Comparison of ENCODE assay signal across 25 mouse cellular contexts in genomic region chr14:111683543-111683942, GRCm38 (mm10). TPM values are rescaled to one million over a fixed set of nuclear protein-coding genes. Genes with fewer than 3 reads are reported as not detected.
DNase-seq lines count a peak whose midpoint lies in the region; ATAC-seq and TF ChIP-seq lines count a peak whose summit lies in the region.
"Had no signal": no experiment of that assay in that cellular context is flagged by ENCODE, and none has a peak within 500 bp of the region (broad histone marks: within the 10 kb centered on the region; RNA-seq: fewer than 3 reads in every experiment).

No protein-coding gene starts in this region.

- no peak for TF ChIP-seq POLR2A in MEL (IDR thresholded peaks at IDR 0.05; ENCODE audit: control insufficient read depth in 1 of 2, insufficient read depth in 1 of 2, low read depth in 1 of 2, low read length in 2 of 2, poor library complexity in 1 of 2)

- H3K27me3 ChIP-seq in forebrain, postnatal 0 days (ENCODE audit: insufficient read depth, low read length), result no peaks in the 10 kb centered on the region
- H3K27me3 ChIP-seq in forebrain, embryonic 15.5 days, result no peaks in the 10 kb centered on the region
- peaks cover 29% of the 10 kb centered on the region for H3K27me3 ChIP-seq in lung, embryonic 14.5 days (ENCODE audit: insufficient read depth, low read length)
- H3K27me3 ChIP-seq in midbrain, postnatal 0 days (ENCODE audit: insufficient read depth, low read length), result no peaks in the 10 kb centered on the region
- H3K27me3 ChIP-seq in midbrain, embryonic 15.5 days (replicated peaks), result no peaks in the 10 kb centered on the region
- no peaks in the 10 kb centered on the region for H3K27me3 ChIP-seq in MEL (ENCODE audit: control insufficient read depth in 1 of 2, insufficient read depth in 2 of 2, low read length in 2 of 2)

- 41% methylated on average over 4 of the region's 4 CpGs for WGBS in forebrain, postnatal 0 days
- WGBS in forebrain, embryonic 15.5 days, result 52% methylated on average over 4 of the region's 4 CpGs
- 65% methylated on average over 4 of the region's 4 CpGs for WGBS in lung, embryonic 14.5 days
- 70% methylated on average over 4 of the region's 4 CpGs for WGBS in midbrain, postnatal 0 days
- 79% methylated on average over 4 of the region's 4 CpGs for WGBS in midbrain, embryonic 15.5 days

- no peaks in the 10 kb centered on the region for H3K9me3 ChIP-seq in forebrain, postnatal 0 days (ENCODE audit: low read length)
- no peaks in the 10 kb centered on the region for H3K9me3 ChIP-seq in forebrain, embryonic 15.5 days
- no peaks in the 10 kb centered on the region for H3K9me3 ChIP-seq in lung, embryonic 14.5 days (ENCODE audit: low read depth, low read length)
- H3K9me3 ChIP-seq in midbrain, postnatal 0 days (ENCODE audit: low read length), result no peaks in the 10 kb centered on the region
- no peaks in the 10 kb centered on the region for H3K9me3 ChIP-seq in midbrain, embryonic 15.5 days
- no peaks in the 10 kb centered on the region for H3K9me3 ChIP-seq in MEL (replicated peaks; ENCODE audit: insufficient read depth, low read length)
- H3K9me3 ChIP-seq: forebrain, embryonic 10.5 days; forebrain, embryonic 13.5 days; heart, embryonic 13.5 days; hindbrain, embryonic 13.5 days had no signal

- H3K4me3 ChIP-seq in forebrain, postnatal 0 days (ENCODE audit: low read depth, low read length), result no peak overlapping the region
- H3K4me3 ChIP-seq in forebrain, embryonic 15.5 days, result no peak overlapping the region
- no peak overlapping the region for H3K4me3 ChIP-seq in lung, embryonic 14.5 days (ENCODE audit: low read depth, low read length)
- no peak overlapping the region for H3K4me3 ChIP-seq in midbrain, postnatal 0 days (ENCODE audit: low read depth, low read length)
- no peak overlapping the region for H3K4me3 ChIP-seq in midbrain, embryonic 15.5 days
- H3K4me3 ChIP-seq in MEL (ENCODE audit: control insufficient read depth in 1 of 2, insufficient read depth in 1 of 2, low read depth in 2 of 2, low read length in 2 of 2), result no peak overlapping the region
- no peak overlapping the region for H3K4me3 ChIP-seq in layer of hippocampus, adult 2 months
- H3K4me3 ChIP-seq: forebrain, embryonic 10.5 days; forebrain, embryonic 13.5 days; heart, embryonic 13.5 days; hindbrain, embryonic 13.5 days had no signal

- H3K79me2 ChIP-seq in MEL (ENCODE audit: control insufficient read depth, insufficient read depth, low read length, poor library complexity), result no peaks in the 10 kb centered on the region

- H3K27ac ChIP-seq in forebrain, postnatal 0 days (ENCODE audit: low read depth, low read length), result no peak overlapping the region
- no peak overlapping the region for H3K27ac ChIP-seq in forebrain, embryonic 15.5 days (replicated peaks)
- H3K27ac ChIP-seq in lung, embryonic 14.5 days (ENCODE audit: low read depth), result no peak overlapping the region
- H3K27ac ChIP-seq in midbrain, postnatal 0 days (ENCODE audit: low read depth, low read length), result no peak overlapping the region
- H3K27ac ChIP-seq in midbrain, embryonic 15.5 days, result no peak overlapping the region
- no peak overlapping the region for H3K27ac ChIP-seq in MEL (ENCODE audit: control insufficient read depth, low read depth, low read length)
- H3K27ac ChIP-seq in layer of hippocampus, adult 2 months, result no peak overlapping the region
- H3K27ac ChIP-seq: forebrain, embryonic 10.5 days; forebrain, embryonic 13.5 days; heart, embryonic 13.5 days; hindbrain, embryonic 13.5 days had no signal

- TF ChIP-seq EP300 in MEL (IDR thresholded peaks at IDR 0.05; ENCODE audit: low read depth in 1 of 2, low read length in 2 of 2), result no peak

- no peak overlapping the region for H3K4me2 ChIP-seq in forebrain, postnatal 0 days (ENCODE audit: low read depth)
- no peak overlapping the region for H3K4me2 ChIP-seq in forebrain, embryonic 15.5 days (replicated peaks)
- H3K4me2 ChIP-seq in lung, embryonic 14.5 days, result no peak overlapping the region
- no peak overlapping the region for H3K4me2 ChIP-seq in midbrain, postnatal 0 days (ENCODE audit: low read depth, low read length, poor library complexity, severe bottlenecking)
- H3K4me2 ChIP-seq in midbrain, embryonic 15.5 days, result no peak overlapping the region
- H3K4me2 ChIP-seq: forebrain, embryonic 13.5 days; heart, embryonic 13.5 days; hindbrain, embryonic 13.5 days had no signal

- no peak for ATAC-seq in forebrain, postnatal 0 days
- ATAC-seq in forebrain, embryonic 15.5 days (replicated peaks), result no peak
- no peak for ATAC-seq in lung, embryonic 14.5 days (ENCODE audit: insufficient read depth)
- ATAC-seq in midbrain, postnatal 0 days (ENCODE audit: low FRiP score), result no peak
- no peak for ATAC-seq in midbrain, embryonic 15.5 days (replicated peaks)
- ATAC-seq: CD4-positive, CD25-positive, alpha-beta regulatory T cell, adult 4 months; forebrain, embryonic 13.5 days; hindbrain, embryonic 16.5 days; inflammation-experienced regulatory T-cells, adult 6 months; intestine, embryonic 16.5 days had no signal

- TF ChIP-seq CTCF in forebrain, postnatal 0 days (IDR thresholded peaks at IDR 0.05; ENCODE audit: low read depth), result no peak
- no peak for TF ChIP-seq CTCF in lung, embryonic 14.5 days (IDR thresholded peaks at IDR 0.05; ENCODE audit: low read depth)
- TF ChIP-seq CTCF in midbrain, postnatal 0 days (IDR thresholded peaks at IDR 0.05), result peak; percentile 48
- peak in 1 of 3 experiments; percentile 29; a peak in 2 of 6 replicates for TF ChIP-seq CTCF in MEL (IDR thresholded peaks at IDR 0.05 in 2 of 3, conservative IDR thresholded peaks at IDR 0.05 in 1 of 3; ENCODE audit: control insufficient read depth in 1 of 3, insufficient read depth in 1 of 3, low read depth in 2 of 3, low read length in 3 of 3, poor library complexity in 1 of 3, severe bottlenecking in 1 of 3)
- TF ChIP-seq CTCF in layer of hippocampus, adult 2 months (conservative IDR thresholded peaks at IDR 0.05), result no peak

- DNase-seq in forebrain, postnatal 0 days, result peak; percentile 38
- DNase-seq in lung, embryonic 14.5 days, result peak; percentile 22
- no peak for DNase-seq in lung, postnatal 10 days
- DNase-seq in midbrain, postnatal 0 days (ENCODE audit: low spot score), result no peak
- peak; percentile 65 for DNase-seq in MEL (ENCODE audit: low read depth, low spot score)
- DNase-seq in layer of hippocampus, adult 2 months (ENCODE audit: low spot score in 2 of 2), result no peak
- DNase-seq: adrenal gland, postnatal 10 days; adrenal gland, postnatal 36 days; cerebellum, adult 11 months; cerebellum, adult 8-10 months; cerebellum, postnatal 14 days; gastrocnemius, postnatal 25 days; heart, adult 18-20 months had no signal

- no peaks in the 10 kb centered on the region for H3K4me1 ChIP-seq in forebrain, postnatal 0 days (ENCODE audit: insufficient read depth)
- H3K4me1 ChIP-seq in forebrain, embryonic 15.5 days, result peaks cover 17% of the 10 kb centered on the region
- H3K4me1 ChIP-seq in lung, embryonic 14.5 days (ENCODE audit: insufficient read depth), result no peaks in the 10 kb centered on the region
- no peaks in the 10 kb centered on the region for H3K4me1 ChIP-seq in midbrain, postnatal 0 days (ENCODE audit: insufficient read depth, low read length)
- peaks cover 19% of the 10 kb centered on the region for H3K4me1 ChIP-seq in midbrain, embryonic 15.5 days
- H3K4me1 ChIP-seq in MEL (ENCODE audit: control insufficient read depth in 1 of 2, insufficient read depth in 2 of 2, low read length in 2 of 2), result no peaks in the 10 kb centered on the region

- TF ChIP-seq RAD21 in MEL (IDR thresholded peaks at IDR 0.05; ENCODE audit: low read depth, low read length), result peak; percentile 47

- no peaks in the 10 kb centered on the region for H3K36me3 ChIP-seq in forebrain, postnatal 0 days (ENCODE audit: insufficient read depth)
- peaks cover 3% of the 10 kb centered on the region; the same call in 1 of the 2 replicates for H3K36me3 ChIP-seq in forebrain, embryonic 15.5 days
- H3K36me3 ChIP-seq in lung, embryonic 14.5 days (ENCODE audit: insufficient read depth), result no peaks in the 10 kb centered on the region
- H3K36me3 ChIP-seq in midbrain, postnatal 0 days (ENCODE audit: insufficient read depth, low read length), result peaks cover 4% of the 10 kb centered on the region; the same call in 1 of the 2 replicates
- H3K36me3 ChIP-seq in midbrain, embryonic 15.5 days (replicated peaks), result no peaks in the 10 kb centered on the region
- no peaks in the 10 kb centered on the region for H3K36me3 ChIP-seq in MEL (ENCODE audit: control insufficient read depth in 1 of 2, insufficient read depth in 2 of 2, low read length in 2 of 2)
- H3K36me3 ChIP-seq: heart, embryonic 13.5 days had no signal

- H3K9ac ChIP-seq in forebrain, postnatal 0 days, result no peak overlapping the region
- H3K9ac ChIP-seq in forebrain, embryonic 15.5 days (replicated peaks), result no peak overlapping the region
- no peak overlapping the region for H3K9ac ChIP-seq in lung, embryonic 14.5 days
- H3K9ac ChIP-seq in midbrain, postnatal 0 days (replicated peaks; ENCODE audit: low read length, poor library complexity, severe bottlenecking), result no peak overlapping the region
- no peak overlapping the region for H3K9ac ChIP-seq in midbrain, embryonic 15.5 days
- no peak overlapping the region for H3K9ac ChIP-seq in MEL (ENCODE audit: control insufficient read depth, low read depth, low read length, poor library complexity, severe bottlenecking)
- H3K9ac ChIP-seq: forebrain, embryonic 13.5 days; heart, embryonic 13.5 days; hindbrain, embryonic 13.5 days had no signal

TF ChIP-seq in MEL, 35 proteins besides CTCF, POLR2A, EP300 and RAD21:
- TF ChIP-seq BHLHE40 (IDR thresholded peaks at IDR 0.05; ENCODE audit: borderline replicate concordance, low read depth, low read length), result no peak
- peak; percentile 34 for TF ChIP-seq SMC3 (IDR thresholded peaks at IDR 0.05; ENCODE audit: low read depth, low read length)
- no peak for TF ChIP-seq USF1 (IDR thresholded peaks at IDR 0.05; ENCODE audit: low read depth, low read length)
TF ChIP-seq in MEL: peak in this region for 1.

RNA-seq across cellular contexts. Expression of gene Slitrk5, which starts 8.6 kb away (rescaled TPM):
- 42.6 and 43.6 TPM in 2 replicates for total RNA-seq in forebrain, postnatal 0 days (2014; rRNA removed)
- polyA plus RNA-seq in forebrain, postnatal 0 days (2015; fragmentation: Nextera tagmentation; extraction: Ambion mirVana), result 21.8 and 27.3 TPM in 2 replicates
- polyA plus RNA-seq in forebrain, embryonic 15.5 days (2015; fragmentation: Nextera tagmentation; extraction: Ambion mirVana), result 22.9 and 24.2 TPM in 2 replicates
- 0.47 and 1.1 TPM in 2 replicates for polyA plus RNA-seq in lung, embryonic 14.5 days (2014; fragmentation: Nextera tagmentation; extraction: Ambion mirVana)
- 55.0 and 55.5 TPM in 2 replicates for total RNA-seq in midbrain, postnatal 0 days (2014; rRNA removed)
- 30.4 and 31.0 TPM in 2 replicates for polyA plus RNA-seq in midbrain, postnatal 0 days (2015; fragmentation: Nextera tagmentation; extraction: Ambion mirVana)
- 31.8 and 35.1 TPM in 2 replicates for polyA plus RNA-seq in midbrain, embryonic 15.5 days (2015; fragmentation: Nextera tagmentation; extraction: Ambion mirVana)
- total RNA-seq in MEL (2012; rRNA removed), result not detected in 2 replicates
- not detected for polyA plus RNA-seq in MEL (2012; ENCODE audit: insufficient read depth in 1 of 2, insufficient read length in 2 of 2, low read depth in 1 of 2, low replicate concordance in 2 of 2, missing spikeins in 1 of 2)
- total RNA-seq in layer of hippocampus, adult 2 months (2021), result 100 to 1,000 TPM; 107 to 111 TPM
- total RNA-seq: heart, postnatal 25 days; hematopoietic stem cell, adult 5-6 weeks had no signal
- polyA plus RNA-seq: CD4-positive, CD25-positive, alpha-beta regulatory T cell, adult 4 months; inflammation-experienced regulatory T-cells, adult 6 months had no signal

Comparison
In these comparisons a context has a peak if more than half of its experiments do, and no peak if none do; other contexts are left out.
1. DNase-seq: peak in forebrain, postnatal 0 days (single experiment), lung, embryonic 14.5 days (single experiment) and MEL (single experiment); none in lung, postnatal 10 days (single experiment), midbrain, postnatal 0 days (single experiment) and layer of hippocampus, adult 2 months (0 of 2).
2. RNA of gene Slitrk5, which starts 8.6 kb away (polyA plus RNA-seq): 31.8 to 35.1 TPM in midbrain, embryonic 15.5 days, 30.4 to 31.0 TPM in midbrain, postnatal 0 days, 21.8 to 27.3 TPM in forebrain, postnatal 0 days and 22.9 to 24.2 TPM in forebrain, embryonic 15.5 days; 0.47 to 1.1 TPM in lung, embryonic 14.5 days and not detected in MEL; every median in the first group is over 10 times any median in the second.